8 mouse cellular contexts compared by ENCODE assay signal in the genomic region with DNA sequence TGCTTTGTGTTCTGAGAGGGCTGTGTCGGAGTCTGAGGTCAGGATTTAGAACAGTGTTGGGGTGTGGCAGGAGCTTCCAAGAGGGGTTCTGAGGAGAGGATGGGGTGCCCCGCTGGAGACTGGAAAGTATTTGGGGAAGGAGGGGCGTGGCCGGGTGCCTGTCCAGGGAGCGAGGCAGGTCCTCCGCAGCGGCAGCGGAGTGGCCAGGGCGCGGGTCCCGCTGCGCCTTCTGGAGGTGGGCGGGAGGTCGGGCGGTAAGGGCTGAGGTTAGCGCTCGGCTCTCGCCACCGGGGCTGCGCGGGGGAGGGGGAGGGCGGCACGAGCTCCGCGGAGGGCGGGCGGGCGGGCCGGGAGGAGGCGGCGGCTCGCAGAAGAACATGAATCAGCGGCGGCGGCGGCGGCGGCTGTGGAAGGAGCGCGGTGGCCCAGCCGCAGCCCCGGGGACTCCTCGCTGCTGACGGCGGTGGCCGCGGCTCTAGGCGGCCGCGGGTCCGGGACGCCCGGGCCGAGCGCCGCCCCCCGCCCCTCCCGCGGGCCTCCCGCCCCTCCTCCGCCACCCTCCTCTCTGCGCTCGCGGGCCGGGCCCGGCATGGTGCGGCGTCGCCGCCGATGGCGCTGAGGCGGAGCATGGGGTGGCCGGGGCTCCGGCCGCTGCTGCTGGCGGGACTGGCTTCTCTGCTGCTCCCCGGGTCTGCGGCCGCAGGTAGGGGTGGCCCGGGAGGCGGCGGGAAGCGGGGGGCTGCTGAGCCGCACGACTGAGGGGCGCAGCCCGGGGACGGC. TPM values are rescaled to one million over a fixed set of nuclear protein-coding genes. Genes with fewer than 3 reads are reported as not detected.
DNase-seq lines count a peak whose midpoint lies in the region; ATAC-seq and TF ChIP-seq lines count a peak whose summit lies in the region.

No protein-coding gene starts in this region.

- peak; percentile 70 for ATAC-seq in embryonic facial prominence, embryonic 14.5 days (ENCODE audit: low read depth)

- no peaks in the 10 kb centered on the region for H3K9me3 ChIP-seq in embryonic facial prominence, embryonic 14.5 days (ENCODE audit: control insufficient read depth, low read length)
- no peaks in the 10 kb centered on the region for H3K9me3 ChIP-seq in hindbrain, embryonic 10.5 days

- peak overlapping the region; percentile 95 for H3K4me2 ChIP-seq in embryonic facial prominence, embryonic 14.5 days (ENCODE audit: low read depth, low read length)
- peak overlapping the region; percentile 97 for H3K4me2 ChIP-seq in myocyte (ENCODE audit: low read depth)

- peak overlapping the region; percentile 28; the same call in 1 of the 2 replicates for H3K27ac ChIP-seq in embryonic facial prominence, embryonic 14.5 days (replicated peaks; ENCODE audit: low read depth, low read length)
- peak overlapping the region; percentile 94 for H3K27ac ChIP-seq in hindbrain, embryonic 10.5 days

- peak; percentile 12 for DNase-seq in gastrocnemius, adult 18-20 months (ENCODE audit: low spot score)
- DNase-seq in gastrocnemius, adult 8-10 months (ENCODE audit: low spot score in 2 of 2): no peak
- DNase-seq in adrenal gland, adult 8-10 months: peak; percentile 9
- DNase-seq in embryonic facial prominence, embryonic 14.5 days (ENCODE audit: low spot score): no peak
- DNase-seq in hindbrain, embryonic 10.5 days (ENCODE audit: low spot score): peak; percentile 69
- DNase-seq in liver: peak; percentile 36
- peak; percentile 76 for DNase-seq in thymus, postnatal 4 days

- 0% methylated on average over 6 of the region's 89 CpGs for WGBS in embryonic facial prominence, embryonic 14.5 days
- WGBS in hindbrain, embryonic 10.5 days: 1% methylated on average over 80 of the region's 89 CpGs

- H3K4me1 ChIP-seq in embryonic facial prominence, embryonic 14.5 days (ENCODE audit: control insufficient read depth, insufficient read depth, low read length): peaks cover 24% of the 10 kb centered on the region
- peaks cover 58% of the 10 kb centered on the region for H3K4me1 ChIP-seq in hindbrain, embryonic 10.5 days (replicated peaks)

- peak overlapping the region; percentile 90 for H3K9ac ChIP-seq in embryonic facial prominence, embryonic 14.5 days (ENCODE audit: low read depth, low read length)

- peak; percentile 37 for TF ChIP-seq POLR2A in myocyte (IDR thresholded peaks at IDR 0.05; ENCODE audit: insufficient read length, low read depth)

- no peaks in the 10 kb centered on the region for H3K79me2 ChIP-seq in myocyte (ENCODE audit: control insufficient read depth, insufficient read depth)

- peak overlapping the region; percentile 36 for H3ac ChIP-seq in myocyte (ENCODE audit: control insufficient read depth, insufficient read length)

- peak overlapping the region; percentile 87 for H3K4me3 ChIP-seq in embryonic facial prominence, embryonic 14.5 days (ENCODE audit: low read depth, low read length)
- peak overlapping the region; percentile 87 for H3K4me3 ChIP-seq in hindbrain, embryonic 10.5 days
- H3K4me3 ChIP-seq in myocyte: peak overlapping the region; percentile 24

- peaks cover 10% of the 10 kb centered on the region; the same call in 1 of the 2 replicates for H3K27me3 ChIP-seq in embryonic facial prominence, embryonic 14.5 days (replicated peaks; ENCODE audit: control insufficient read depth, insufficient read depth, low read length)
- peaks cover 62% of the 10 kb centered on the region for H3K27me3 ChIP-seq in hindbrain, embryonic 10.5 days (ENCODE audit: insufficient read depth, poor library complexity, severe bottlenecking)
- H3K27me3 ChIP-seq in myocyte (ENCODE audit: control insufficient read depth, insufficient read depth, insufficient read length): peaks cover 3% of the 10 kb centered on the region

- H3K36me3 ChIP-seq in embryonic facial prominence, embryonic 14.5 days (ENCODE audit: control insufficient read depth, insufficient read depth, low read length): peaks cover 11% of the 10 kb centered on the region
- H3K36me3 ChIP-seq in hindbrain, embryonic 10.5 days: peaks cover 5% of the 10 kb centered on the region; the same call in 1 of the 2 replicates
- no peaks in the 10 kb centered on the region for H3K36me3 ChIP-seq in myocyte (ENCODE audit: control insufficient read depth, insufficient read depth)

TF ChIP-seq in myocyte, 11 proteins besides CTCF, POLR2A, EP300 and RAD21:
- no peak for TF ChIP-seq E2F4 (IDR thresholded peaks at IDR 0.05; ENCODE audit: insufficient read depth)
- no peak for TF ChIP-seq USF1 (IDR thresholded peaks at IDR 0.05; ENCODE audit: low read depth)
- no peak for TF ChIP-seq MYOG (IDR thresholded peaks at IDR 0.05; ENCODE audit: control insufficient read depth in 1 of 3, insufficient read depth in 1 of 3, insufficient read length in 2 of 3, low read depth in 2 of 3)
- no peak for TF ChIP-seq SRF (IDR thresholded peaks at IDR 0.05; ENCODE audit: control insufficient read depth, insufficient read length, low read depth)
- TF ChIP-seq POLR2AphosphoS2 (IDR thresholded peaks at IDR 0.05; ENCODE audit: insufficient read length, low read depth): no peak
- TF ChIP-seq TCF3 (IDR thresholded peaks at IDR 0.05; ENCODE audit: insufficient read length, low read depth): no peak
- TF ChIP-seq REST (IDR thresholded peaks at IDR 0.05; ENCODE audit: insufficient read depth, insufficient read length): no peak
- TF ChIP-seq CEBPB (IDR thresholded peaks at IDR 0.05; ENCODE audit: insufficient read depth, poor library complexity, severe bottlenecking): no peak
- no peak for TF ChIP-seq MAX (IDR thresholded peaks at IDR 0.05; ENCODE audit: low read depth)
TF ChIP-seq in myocyte: peak in this region for 0.

RNA-seq across cellular contexts. Expression of a gene that starts 1.8 kb away (rescaled TPM):
- total RNA-seq in gastrocnemius, adult 18-20 months (2021): under 1 TPM; 0.27 to 0.95 TPM
- under 1 TPM; 0.29 to 0.74 (median 0.46) TPM for total RNA-seq in gastrocnemius, adult 8-10 months (2022)
- total RNA-seq in adrenal gland, adult 8-10 months (2022): 1 to 10 TPM; 3.9 to 5.2 (median 4.4) TPM
- 20.2 and 23.6 TPM in 2 replicates for polyA plus RNA-seq in embryonic facial prominence, embryonic 14.5 days (2014; fragmentation: Nextera tagmentation; extraction: Ambion mirVana)
- 21.5 and 23.5 TPM in 2 replicates for polyA plus RNA-seq in hindbrain, embryonic 10.5 days (2016; fragmentation: Nextera tagmentation; extraction: Ambion mirVana)
- polyA plus RNA-seq in myocyte (2012; fragmentation: generic; extraction: Trizol): 6.0 TPM

RNA-seq across cellular contexts. Expression of a gene that starts 12.0 kb away (rescaled TPM):
- total RNA-seq in gastrocnemius, adult 18-20 months (2021): 10 to 100 TPM; 14.6 to 16.6 TPM
- total RNA-seq in gastrocnemius, adult 8-10 months (2022): 10 to 100 TPM; 14.2 to 17.0 (median 16.2) TPM
- total RNA-seq in adrenal gland, adult 8-10 months (2022): 10 to 100 TPM; 18.2 to 30.2 (median 22.7) TPM
- polyA plus RNA-seq in embryonic facial prominence, embryonic 14.5 days (2014; fragmentation: Nextera tagmentation; extraction: Ambion mirVana): 18.3 and 22.3 TPM in 2 replicates
- 40.2 and 41.6 TPM in 2 replicates for polyA plus RNA-seq in hindbrain, embryonic 10.5 days (2016; fragmentation: Nextera tagmentation; extraction: Ambion mirVana)
- polyA plus RNA-seq in myocyte (2012; fragmentation: generic; extraction: Trizol): 13.7 TPM

RNA-seq across cellular contexts. Expression of a gene that starts 39.1 kb away (rescaled TPM):
- total RNA-seq in gastrocnemius, adult 18-20 months (2021): not detected
- not detected for total RNA-seq in gastrocnemius, adult 8-10 months (2022)
- total RNA-seq in adrenal gland, adult 8-10 months (2022): 1 to 10 TPM in 3 of 4 experiments, under 1 TPM in 1; 0.78 to 2.3 (median 1.6) TPM
- 0.14 and 0.29 TPM in 2 replicates for polyA plus RNA-seq in embryonic facial prominence, embryonic 14.5 days (2014; fragmentation: Nextera tagmentation; extraction: Ambion mirVana)
- polyA plus RNA-seq in hindbrain, embryonic 10.5 days (2016; fragmentation: Nextera tagmentation; extraction: Ambion mirVana): not detected in 2 replicates
- polyA plus RNA-seq in myocyte (2012; fragmentation: generic; extraction: Trizol): not detected

RNA-seq across cellular contexts. Expression of a gene that starts 57.2 kb away (rescaled TPM):
- not detected for total RNA-seq in gastrocnemius, adult 18-20 months (2021)
- not detected for total RNA-seq in gastrocnemius, adult 8-10 months (2022)
- 1 to 10 TPM; 1.5 to 2.0 (median 1.8) TPM for total RNA-seq in adrenal gland, adult 8-10 months (2022)
- polyA plus RNA-seq in embryonic facial prominence, embryonic 14.5 days (2014; fragmentation: Nextera tagmentation; extraction: Ambion mirVana): 0.84 and 1.2 TPM in 2 replicates
- 1.0 and 1.2 TPM in 2 replicates for polyA plus RNA-seq in hindbrain, embryonic 10.5 days (2016; fragmentation: Nextera tagmentation; extraction: Ambion mirVana)
- polyA plus RNA-seq in myocyte (2012; fragmentation: generic; extraction: Trizol): 0.14 TPM

Comparison
In these comparisons a context has a peak if more than half of its experiments do, and no peak if none do; other contexts are left out.
1. DNase-seq: peak in gastrocnemius, adult 18-20 months (single experiment), adrenal gland, adult 8-10 months (single experiment), hindbrain, embryonic 10.5 days (single experiment), liver (single experiment) and thymus, postnatal 4 days (single experiment); none in gastrocnemius, adult 8-10 months (0 of 2) and embryonic facial prominence, embryonic 14.5 days (single experiment).
2. H3K4me3 ChIP-seq: peak in every context shown above with its lines; median percentile 87 in embryonic facial prominence, embryonic 14.5 days; 87 in hindbrain, embryonic 10.5 days; 24 in myocyte.